Mouse (Mus musculus) frontal cortex, postnatal 25 days (tissue): ENCODE data around the gene Mrc2.

ENCODE experiments used
- DNase-seq, 2 experiments: peaks; one replicate each; pipeline ENCODE4 v3.0.0; 2022; ENCODE audit warnings: low spot score in 2 of 2

Mrc2 gene

GRCm38 (mm10) chr11:105292124-105293071 lies at the start of gene Mrc2:
TSS of gene Mrc2 (plus strand) at chr11:105292643.
- DNase-seq, result no peak

DNA sequence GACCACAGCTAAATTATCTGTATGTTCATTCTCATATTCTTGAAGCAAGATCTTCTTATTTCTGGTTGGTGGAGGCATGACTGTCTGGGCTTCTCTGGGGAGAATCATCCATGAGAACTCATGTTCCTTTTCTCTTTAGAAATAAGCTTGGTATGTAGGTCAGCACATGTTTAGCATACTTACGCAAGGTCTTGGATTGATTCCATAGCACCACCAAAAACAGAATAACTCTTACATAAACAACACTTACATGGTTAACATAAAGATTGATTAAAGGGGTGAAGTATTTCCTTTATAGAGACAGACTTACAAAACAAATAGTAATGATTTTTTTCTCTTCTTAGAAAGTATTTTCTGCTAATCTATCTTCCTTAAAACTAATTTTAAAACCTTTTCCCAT lies 46.1 kb upstream of the Mrc2 start:
- no peak for DNase-seq

DNA sequence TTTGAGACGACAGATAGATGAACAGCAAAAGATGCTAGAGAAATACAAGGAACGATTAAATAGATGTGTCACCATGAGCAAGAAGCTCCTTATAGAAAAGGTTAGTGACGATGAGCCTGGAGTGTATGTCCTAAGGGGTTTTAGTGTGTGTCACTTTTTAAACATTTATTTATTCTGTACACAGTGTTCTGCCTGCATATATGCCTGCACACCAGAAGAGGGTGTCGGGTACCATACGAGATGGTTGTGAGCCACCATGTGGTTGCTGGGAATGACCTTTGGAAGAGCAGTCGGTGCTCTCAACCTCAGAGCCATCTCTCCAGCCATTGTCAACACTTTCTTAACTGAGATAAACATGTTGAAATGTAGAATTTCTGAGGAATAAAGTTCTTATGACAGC lies 45.7 kb upstream of the Mrc2 start:
- DNase-seq, result no peak

DNA sequence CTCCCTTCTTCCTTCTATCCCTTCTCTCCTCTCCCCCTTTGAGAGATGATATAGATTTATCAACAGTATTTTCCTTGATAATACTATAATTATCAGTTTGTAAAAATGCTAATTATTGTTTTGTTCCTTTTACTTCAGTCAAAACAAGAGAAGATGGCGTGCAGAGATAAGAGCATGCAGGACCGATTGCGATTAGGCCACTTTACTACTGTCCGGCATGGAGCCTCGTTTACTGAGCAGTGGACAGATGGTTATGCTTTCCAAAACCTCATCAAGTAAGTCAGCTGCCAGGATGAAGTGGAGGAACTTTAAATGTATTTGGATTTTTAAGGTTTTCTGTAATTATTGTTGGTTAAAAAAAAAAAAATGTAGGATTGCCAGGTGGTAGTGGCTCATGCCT lies 45.1 kb upstream of the Mrc2 start:
- no peak for DNase-seq

GRCm38 (mm10) chr11:105259733-105260132 lies 32.7 kb upstream of the Mrc2 start:
- DNase-seq, result no peak

DNA sequence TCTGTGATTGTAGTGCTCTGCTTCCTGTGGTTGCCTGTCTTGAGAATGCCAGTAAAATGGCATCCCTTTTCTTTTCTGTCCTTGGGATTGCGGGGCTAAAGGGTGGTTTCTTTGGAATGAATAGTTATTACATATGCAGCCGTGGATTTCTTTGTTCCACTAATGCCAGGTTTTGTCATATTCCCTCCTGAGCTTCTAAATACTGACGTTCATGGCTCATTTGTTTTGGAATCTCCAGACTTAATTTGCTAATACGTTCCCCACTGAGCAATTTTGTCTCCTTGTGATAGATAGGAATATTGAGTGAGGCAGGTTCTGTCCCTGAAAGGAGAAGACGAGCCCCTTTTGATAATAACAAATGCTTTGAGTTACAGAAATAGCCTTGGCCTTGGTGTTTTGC lies 31.3 kb upstream of the Mrc2 start:
- no peak for DNase-seq

DNA sequence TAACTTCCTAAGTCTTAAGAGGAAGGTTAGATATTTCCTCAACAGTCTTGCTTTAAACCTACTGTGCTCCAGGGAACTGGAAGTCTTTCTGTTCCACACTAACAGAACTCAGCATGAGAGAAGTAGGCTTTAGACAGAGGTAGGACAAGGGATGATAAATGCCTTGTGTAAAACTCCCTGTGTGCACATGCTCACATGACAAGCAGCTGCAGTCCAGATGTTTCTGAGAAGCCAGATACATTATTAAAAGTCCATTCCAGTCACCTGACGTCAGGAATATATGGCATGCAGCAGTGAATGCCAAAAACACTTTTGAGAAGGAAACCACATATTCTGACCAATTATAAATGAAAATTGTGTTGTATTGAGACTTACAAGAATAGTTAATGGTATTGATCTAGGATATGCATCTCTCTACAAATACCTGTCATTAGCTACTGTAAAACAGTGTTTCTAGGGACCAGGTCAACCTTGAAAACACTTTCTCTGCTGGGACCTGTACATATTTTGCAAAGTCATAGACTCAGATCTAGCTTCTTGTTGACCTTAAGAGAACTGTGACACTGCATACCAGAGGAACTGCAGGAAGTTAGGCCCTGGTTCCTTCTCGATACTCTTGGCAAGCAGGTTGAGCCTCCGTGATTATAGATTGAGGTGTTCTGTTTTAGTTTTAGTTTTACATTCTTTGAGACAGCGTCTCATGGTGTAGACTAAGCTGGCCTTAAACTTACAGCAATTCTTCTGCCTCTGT lies 30.7 kb upstream of the Mrc2 start:
- DNase-seq, result no peak

- no peak for DNase-seq
Measured at GRCm38 (mm10) chr11:105264506-105264905, 27.9 kb upstream of the Mrc2 start.

GRCm38 (mm10) chr11:105264988-105265387 lies 27.5 kb upstream of the Mrc2 start:
- no peak for DNase-seq

GRCm38 (mm10) chr11:105270155-105270554 lies 22.3 kb upstream of the Mrc2 start:
- peak; percentile 17 to 40 for DNase-seq

- no peak for DNase-seq
Measured at GRCm38 (mm10) chr11:105280456-105280855, 12.0 kb upstream of the Mrc2 start.

DNA sequence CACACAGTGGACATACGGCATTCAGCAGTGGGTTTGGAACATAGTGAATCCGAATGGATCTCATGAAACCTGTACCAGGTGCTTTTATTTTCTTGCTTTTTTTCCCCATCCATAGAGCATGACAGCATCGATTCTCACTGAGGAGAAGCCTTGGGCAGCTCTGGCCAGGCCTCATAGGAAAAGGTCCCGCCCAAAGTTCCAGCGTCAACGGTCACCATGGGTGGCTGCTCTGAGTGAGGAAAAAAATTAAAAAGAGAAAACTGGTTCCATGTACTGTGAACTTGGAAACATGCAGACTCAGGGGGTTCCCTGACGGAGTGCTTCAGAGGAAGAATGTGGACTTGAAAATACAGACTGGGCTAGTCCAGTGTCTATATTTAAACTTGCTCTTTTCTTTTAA lies 11.2 kb upstream of the Mrc2 start:
- DNase-seq, result no peak

GRCm38 (mm10) chr11:105281763-105282459 lies 10.5 kb upstream of the Mrc2 start:
- DNase-seq, result no peak

DNA sequence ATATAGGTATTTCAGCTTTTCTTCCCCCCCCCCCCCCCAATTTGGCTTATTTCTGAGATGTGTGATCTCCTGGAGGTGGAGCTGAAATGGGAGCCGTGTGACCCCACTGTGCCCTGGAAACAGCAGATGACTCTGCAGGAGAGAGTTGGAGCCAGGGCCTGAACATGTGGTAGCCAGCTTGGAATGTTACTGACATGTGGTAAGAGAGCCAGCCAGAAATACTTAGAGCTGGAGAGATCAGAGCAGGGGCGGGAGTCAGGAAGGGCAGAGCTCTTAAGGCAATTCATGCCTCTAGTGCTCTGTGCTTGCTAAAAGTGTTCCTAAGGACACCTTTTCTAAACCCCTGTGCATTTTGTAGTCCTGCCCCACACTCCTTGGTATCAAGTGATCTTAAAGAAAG lies 10.0 kb upstream of the Mrc2 start:
- no peak for DNase-seq

GRCm38 (mm10) chr11:105283016-105283415 lies 9.4 kb upstream of the Mrc2 start:
- DNase-seq, result no peak

DNA sequence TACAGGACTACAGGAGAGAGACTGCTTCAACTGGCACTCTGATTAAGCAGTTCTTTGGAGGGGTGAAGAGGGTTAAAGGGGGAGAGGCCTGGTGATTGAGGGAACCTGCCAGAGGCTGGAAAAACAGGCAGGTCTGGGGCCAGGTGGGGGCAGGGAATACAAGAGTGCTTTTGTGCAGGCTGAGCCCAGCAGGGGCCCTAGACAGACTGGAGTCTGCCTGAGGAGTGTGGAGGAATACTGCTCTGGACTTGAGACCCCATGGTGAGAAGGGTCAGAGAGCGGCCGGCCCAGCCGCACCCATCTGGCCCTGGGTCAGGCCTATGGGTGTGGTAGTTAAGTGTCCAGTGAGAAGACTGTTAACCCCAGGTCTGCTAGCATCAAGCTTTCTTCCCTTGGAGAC lies 6.7 kb upstream of the Mrc2 start:
- no peak for DNase-seq

DNA sequence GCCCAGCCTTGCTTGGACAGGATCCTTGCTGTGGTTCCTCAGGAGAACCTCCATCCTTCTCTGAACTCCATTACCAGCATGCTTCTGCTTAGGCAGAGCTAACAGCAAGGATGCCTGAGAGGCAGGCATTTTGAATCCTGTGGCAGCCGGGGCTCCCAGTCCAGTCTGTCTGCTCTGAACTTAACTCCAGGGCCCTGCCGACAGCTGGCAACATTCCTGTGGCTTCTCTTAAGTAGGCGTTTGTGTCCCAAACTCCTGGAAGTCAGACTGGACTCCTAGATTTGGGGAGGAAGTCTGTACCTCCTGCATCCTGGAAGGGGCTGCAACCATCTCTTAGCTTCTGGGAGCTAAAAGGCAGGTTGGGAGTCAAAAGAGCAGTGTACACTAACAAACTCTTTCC lies 3.0 kb upstream of the Mrc2 start:
- DNase-seq, result no peak

- DNase-seq, result no peak
Measured at GRCm38 (mm10) chr11:105291681-105292123, 741 bp upstream of the Mrc2 start.

- no peak for DNase-seq
Measured at GRCm38 (mm10) chr11:105293101-105293581, 698 bp downstream of the Mrc2 start.

GRCm38 (mm10) chr11:105293901-105294494 lies 1.6 kb downstream of the Mrc2 start:
- DNase-seq, result no peak

- DNase-seq, result no peak
Measured at GRCm38 (mm10) chr11:105296084-105296483, 3.6 kb downstream of the Mrc2 start.

DNA sequence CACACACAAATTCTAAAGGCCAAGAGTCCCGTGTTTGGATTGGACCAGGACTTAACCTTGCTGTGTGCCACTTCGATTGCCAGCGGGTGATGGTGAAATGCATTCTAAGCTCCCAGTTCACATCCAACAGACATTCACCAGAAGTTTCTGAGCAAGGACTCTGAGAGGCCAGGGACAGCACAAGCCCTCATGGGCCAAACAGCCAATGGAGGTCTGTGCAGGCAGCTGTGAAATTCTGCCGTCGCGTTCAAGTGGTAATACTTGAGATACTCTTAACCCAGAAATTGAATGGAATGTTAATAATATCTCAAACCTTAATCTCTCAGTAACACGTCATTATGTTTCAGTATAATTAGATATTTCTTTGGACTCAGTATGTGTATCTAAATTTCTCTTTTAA lies 17.8 kb downstream of the Mrc2 start:
- no peak for DNase-seq
